Comparison of ENCODE assay signal across 23 mouse cellular contexts in the genomic region with DNA sequence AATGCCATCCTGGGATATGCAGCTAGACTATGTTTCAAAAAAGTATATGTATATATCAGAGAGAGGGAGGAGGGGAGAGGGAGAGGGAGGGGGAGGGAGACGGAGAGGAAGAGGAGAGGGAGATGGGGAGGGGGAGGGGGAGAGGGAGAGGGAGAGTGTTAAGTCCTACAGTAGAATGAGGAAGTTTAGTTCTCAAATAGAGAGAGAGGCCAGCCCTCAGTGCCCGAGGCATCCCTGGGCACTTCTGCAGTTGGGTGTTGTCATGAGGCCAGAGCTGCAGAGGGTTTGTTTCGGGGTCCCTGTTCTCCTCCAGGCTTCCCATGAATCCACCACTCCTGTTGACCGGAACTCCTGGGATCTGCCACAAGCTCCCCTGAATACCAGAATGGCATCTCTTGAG. TPM values are rescaled to one million over a fixed set of nuclear protein-coding genes. Genes with fewer than 3 reads are reported as not detected.
"Had no signal": no experiment of that assay in that cellular context is flagged by ENCODE, and none has a peak within 500 bp of the region (broad histone marks: within the 10 kb centered on the region; RNA-seq: fewer than 3 reads in every experiment).

No protein-coding gene starts in this region.

- DNase-seq: liver, embryonic 13.5 days; liver, postnatal 0 days; lung, adult 2 months; lung, postnatal 14 days; lung, postnatal 4 days; midbrain, embryonic 14.5 days; retina, postnatal 1 day; right cerebral cortex, adult 18-20 months; thymus, adult 2 months; thymus, postnatal 25 days; thymus, postnatal 4 days had no signal

- H3K4me3 ChIP-seq: liver, embryonic 13.5 days; liver, embryonic 15.5 days; lung, embryonic 15.5 days; midbrain, embryonic 10.5 days; myocyte; neural tube, embryonic 13.5 days; neural tube, embryonic 15.5 days; stomach, embryonic 15.5 days had no signal

- H3K27me3 ChIP-seq: liver, embryonic 13.5 days; liver, embryonic 15.5 days; neural tube, embryonic 13.5 days; neural tube, embryonic 15.5 days; stomach, embryonic 15.5 days had no signal

- ATAC-seq: liver, postnatal 0 days; lung, postnatal 0 days; midbrain, embryonic 16.5 days had no signal

- H3K36me3 ChIP-seq: liver, embryonic 13.5 days; liver, embryonic 15.5 days; lung, embryonic 15.5 days; midbrain, embryonic 10.5 days; neural tube, embryonic 13.5 days; neural tube, embryonic 15.5 days; stomach, embryonic 15.5 days had no signal

- H3K27ac ChIP-seq: liver, embryonic 13.5 days; liver, embryonic 15.5 days; lung, embryonic 15.5 days; midbrain, embryonic 10.5 days; neural tube, embryonic 13.5 days; neural tube, embryonic 15.5 days; stomach, postnatal 0 days had no signal

- H3K9ac ChIP-seq: liver, embryonic 13.5 days; liver, embryonic 15.5 days; liver, postnatal 0 days; lung, embryonic 15.5 days; neural tube, embryonic 13.5 days; neural tube, embryonic 15.5 days; stomach, embryonic 15.5 days had no signal

- H3K4me2 ChIP-seq: liver, embryonic 13.5 days; liver, embryonic 15.5 days; lung, embryonic 15.5 days; neural tube, embryonic 13.5 days; neural tube, embryonic 15.5 days; stomach, embryonic 15.5 days had no signal

- H3K4me1 ChIP-seq: midbrain, embryonic 10.5 days; neural tube, embryonic 13.5 days; neural tube, embryonic 15.5 days had no signal

- H3K9me3 ChIP-seq: liver, embryonic 13.5 days; liver, embryonic 15.5 days; lung, embryonic 15.5 days; midbrain, embryonic 10.5 days; neural tube, embryonic 13.5 days; neural tube, embryonic 15.5 days; stomach, embryonic 15.5 days had no signal

RNA-seq across cellular contexts. Expression of a gene that starts 27.5 kb away (rescaled TPM):
- total RNA-seq: megakaryocyte-erythroid progenitor cell, adult 5-6 weeks had no signal
- polyA plus RNA-seq: midbrain, embryonic 10.5 days; myocyte; neural tube, embryonic 13.5 days; testis, adult 2 months had no signal
